Mouse (Mus musculus): ENCODE data around the gene Trim66.

GRCm38 (mm10) chr7:109455748-109456147, 52.2 kb downstream of the Trim66 start:
- no peak for TF ChIP-seq HCFC1 (IDR thresholded peaks at IDR 0.05; ENCODE audit: borderline replicate concordance, insufficient read depth, low read length)
- no peak for TF ChIP-seq ZNF384 (IDR thresholded peaks at IDR 0.05; ENCODE audit: low read depth, low read length)
- no peak for TF ChIP-seq ZC3H11A (IDR thresholded peaks at IDR 0.05; ENCODE audit: borderline replicate concordance, low read depth, low read length)
- TF ChIP-seq CHD2 (IDR thresholded peaks at IDR 0.05; ENCODE audit: low read depth, low read length): no peak

Measured in ES-E14 (cell line).